Mouse (Mus musculus): Measurements from ENCODE around the gene Cyba. TPM values are rescaled to one million over a fixed set of nuclear protein-coding genes. Genes with fewer than 3 reads are reported as not detected.

Cyba gene
- polyA plus RNA-seq, 1 experiment from 2014 or later: 29.8 TPM

GRCm38 (mm10) chr8:122431694-122432442 is 862 bp downstream of the Cyba start:
- no peaks in the 10 kb centered on the region for H3K9me3 ChIP-seq (replicated peaks; ENCODE audit: control insufficient read depth, low read length, poor library complexity, severe bottlenecking)
- peak overlapping the region; percentile 38 for H3K4me2 ChIP-seq (ENCODE audit: low read length)
- H3K36me3 ChIP-seq (ENCODE audit: control insufficient read depth, insufficient read depth, low read length): peaks cover 28% of the 10 kb centered on the region
- peaks cover 5% of the 10 kb centered on the region for H3K4me1 ChIP-seq (ENCODE audit: control insufficient read depth, insufficient read depth, low read length)
- WGBS: 40% methylated on average over 18 of the region's 18 CpGs
- no peaks in the 10 kb centered on the region for H3K27me3 ChIP-seq (ENCODE audit: control insufficient read depth, insufficient read depth, low read depth, low read length)
- peak overlapping the region; percentile 3; the same call in 1 of the 2 replicates for H3K9ac ChIP-seq (ENCODE audit: low read depth, low read length)
- H3K4me3 ChIP-seq (ENCODE audit: low read depth, low read length): peak overlapping the region; percentile 28
- ATAC-seq: no peak
- H3K27ac ChIP-seq (ENCODE audit: low read length): no peak overlapping the region

GRCm38 (mm10) chr8:122430646-122431045 is 2.1 kb downstream of the Cyba start:
- Histone ChIP-seq H3K27ac (ENCODE audit: low read length) (no peak overlapping the region), H3K36me3 (ENCODE audit: control insufficient read depth, insufficient read depth, low read length) (peaks cover 19% of the 10 kb centered on the region), H3K4me3 (ENCODE audit: low read depth, low read length) (no peak overlapping the region), H3K9ac (ENCODE audit: low read depth, low read length) (no peak overlapping the region), H3K4me1 (ENCODE audit: control insufficient read depth, insufficient read depth, low read length) (peaks cover 5% of the 10 kb centered on the region), H3K27me3 (ENCODE audit: control insufficient read depth, insufficient read depth, low read depth, low read length) (no peaks in the 10 kb centered on the region), H3K9me3 (replicated peaks; ENCODE audit: control insufficient read depth, low read length, poor library complexity, severe bottlenecking) (no peaks in the 10 kb centered on the region), H3K4me2 (ENCODE audit: low read length) (no peak overlapping the region)
- no peak for ATAC-seq
- 82% methylated on average over 3 of the region's 3 CpGs for WGBS

- Histone ChIP-seq H3K4me1 (ENCODE audit: control insufficient read depth, insufficient read depth, low read length) (peaks cover 5% of the 10 kb centered on the region), H3K27me3 (ENCODE audit: control insufficient read depth, insufficient read depth, low read depth, low read length) (no peaks in the 10 kb centered on the region), H3K4me2 (ENCODE audit: low read length) (no peak overlapping the region), H3K36me3 (ENCODE audit: control insufficient read depth, insufficient read depth, low read length) (peaks cover 14% of the 10 kb centered on the region), H3K4me3 (ENCODE audit: low read depth, low read length) (no peak overlapping the region), H3K9ac (ENCODE audit: low read depth, low read length) (no peak overlapping the region), H3K9me3 (replicated peaks; ENCODE audit: control insufficient read depth, low read length, poor library complexity, severe bottlenecking) (no peaks in the 10 kb centered on the region), H3K27ac (ENCODE audit: low read length) (no peak overlapping the region)
- 80% methylated on average over 10 of the region's 10 CpGs for WGBS
- no peak for ATAC-seq
Observed at GRCm38 (mm10) chr8:122430058-122430636, 2.6 kb downstream of the Cyba start.

GRCm38 (mm10) chr8:122428163-122428562 is 4.6 kb downstream of the Cyba start:
- no peak for ATAC-seq
- H3K36me3 ChIP-seq (ENCODE audit: control insufficient read depth, insufficient read depth, low read length): no peaks in the 10 kb centered on the region
- H3K9me3 ChIP-seq (replicated peaks; ENCODE audit: control insufficient read depth, low read length, poor library complexity, severe bottlenecking): no peaks in the 10 kb centered on the region
- H3K4me1 ChIP-seq (ENCODE audit: control insufficient read depth, insufficient read depth, low read length): peaks cover 5% of the 10 kb centered on the region
- H3K27ac ChIP-seq (ENCODE audit: low read length): no peak overlapping the region
- no peak overlapping the region for H3K4me2 ChIP-seq (ENCODE audit: low read length)
- H3K4me3 ChIP-seq (ENCODE audit: low read depth, low read length): no peak overlapping the region
- no peak overlapping the region for H3K9ac ChIP-seq (ENCODE audit: low read depth, low read length)
- no peaks in the 10 kb centered on the region for H3K27me3 ChIP-seq (ENCODE audit: control insufficient read depth, insufficient read depth, low read depth, low read length)
- 92% methylated on average over 9 of the region's 9 CpGs for whole genome bisulfite sequencing

- Histone ChIP-seq H3K9ac (ENCODE audit: low read depth, low read length) (no peak overlapping the region), H3K9me3 (replicated peaks; ENCODE audit: control insufficient read depth, low read length, poor library complexity, severe bottlenecking) (no peaks in the 10 kb centered on the region), H3K4me1 (ENCODE audit: control insufficient read depth, insufficient read depth, low read length) (peaks cover 2% of the 10 kb centered on the region; the same call in 1 of the 2 replicates), H3K36me3 (ENCODE audit: control insufficient read depth, insufficient read depth, low read length) (no peaks in the 10 kb centered on the region), H3K27me3 (ENCODE audit: control insufficient read depth, insufficient read depth, low read depth, low read length) (no peaks in the 10 kb centered on the region), H3K27ac (ENCODE audit: low read length) (no peak overlapping the region), H3K4me3 (ENCODE audit: low read depth, low read length) (no peak overlapping the region), H3K4me2 (ENCODE audit: low read length) (no peak overlapping the region)
- WGBS: 94% methylated on average over 7 of the region's 7 CpGs
- ATAC-seq: no peak
Observed at GRCm38 (mm10) chr8:122427607-122428006, 5.1 kb downstream of the Cyba start.

GRCm38 (mm10) chr8:122426145-122426544 is 6.6 kb downstream of the Cyba start:
- no peak overlapping the region for H3K9ac ChIP-seq (ENCODE audit: low read depth, low read length)
- H3K4me2 ChIP-seq (ENCODE audit: low read length): no peak overlapping the region
- H3K9me3 ChIP-seq (replicated peaks; ENCODE audit: control insufficient read depth, low read length, poor library complexity, severe bottlenecking): no peaks in the 10 kb centered on the region
- WGBS: 88% methylated on average over 9 of the region's 9 CpGs
- no peak overlapping the region for H3K4me3 ChIP-seq (ENCODE audit: low read depth, low read length)
- H3K27ac ChIP-seq (ENCODE audit: low read length): no peak overlapping the region
- H3K4me1 ChIP-seq (ENCODE audit: control insufficient read depth, insufficient read depth, low read length): no peaks in the 10 kb centered on the region
- ATAC-seq: no peak
- H3K27me3 ChIP-seq (ENCODE audit: control insufficient read depth, insufficient read depth, low read depth, low read length): no peaks in the 10 kb centered on the region
- H3K36me3 ChIP-seq (ENCODE audit: control insufficient read depth, insufficient read depth, low read length): no peaks in the 10 kb centered on the region

GRCm38 (mm10) chr8:122423659-122424058 is 9.1 kb downstream of the Cyba start:
- Histone ChIP-seq H3K9ac (ENCODE audit: low read depth, low read length) (no peak overlapping the region), H3K27me3 (ENCODE audit: control insufficient read depth, insufficient read depth, low read depth, low read length) (no peaks in the 10 kb centered on the region), H3K4me1 (ENCODE audit: control insufficient read depth, insufficient read depth, low read length) (no peaks in the 10 kb centered on the region), H3K4me2 (ENCODE audit: low read length) (no peak overlapping the region), H3K36me3 (ENCODE audit: control insufficient read depth, insufficient read depth, low read length) (no peaks in the 10 kb centered on the region), H3K27ac (ENCODE audit: low read length) (no peak overlapping the region), H3K9me3 (replicated peaks; ENCODE audit: control insufficient read depth, low read length, poor library complexity, severe bottlenecking) (no peaks in the 10 kb centered on the region), H3K4me3 (ENCODE audit: low read depth, low read length) (no peak overlapping the region)
- WGBS: 58% methylated on average over 5 of the region's 5 CpGs
- no peak for ATAC-seq

- Histone ChIP-seq H3K9ac (ENCODE audit: low read depth, low read length) (no peak overlapping the region), H3K4me3 (ENCODE audit: low read depth, low read length) (no peak overlapping the region), H3K9me3 (replicated peaks; ENCODE audit: control insufficient read depth, low read length, poor library complexity, severe bottlenecking) (no peaks in the 10 kb centered on the region), H3K36me3 (ENCODE audit: control insufficient read depth, insufficient read depth, low read length) (no peaks in the 10 kb centered on the region), H3K4me2 (ENCODE audit: low read length) (no peak overlapping the region), H3K27ac (ENCODE audit: low read length) (no peak overlapping the region), H3K27me3 (ENCODE audit: control insufficient read depth, insufficient read depth, low read depth, low read length) (no peaks in the 10 kb centered on the region), H3K4me1 (ENCODE audit: control insufficient read depth, insufficient read depth, low read length) (no peaks in the 10 kb centered on the region)
- ATAC-seq: no peak
- WGBS: 87% methylated on average over 24 of the region's 24 CpGs
Observed at GRCm38 (mm10) chr8:122423217-122423616, 9.5 kb downstream of the Cyba start.

GRCm38 (mm10) chr8:122421376-122422070 is 11.2 kb downstream of the Cyba start, which contains the start of gene Il17c:
TSS of gene Il17c (plus strand) at chr8:122422020.
- Histone ChIP-seq H3K9me3 (replicated peaks; ENCODE audit: control insufficient read depth, low read length, poor library complexity, severe bottlenecking) (no peaks in the 10 kb centered on the region), H3K9ac (ENCODE audit: low read depth, low read length) (no peak within 1 kb of the TSS), H3K4me2 (ENCODE audit: low read length) (no peak within 1 kb of the TSS), H3K27ac (ENCODE audit: low read length) (no peak within 1 kb of the TSS), H3K36me3 (ENCODE audit: control insufficient read depth, insufficient read depth, low read length) (peaks cover 5% of the 10 kb centered on the region), H3K4me1 (ENCODE audit: control insufficient read depth, insufficient read depth, low read length) (no peaks in the 10 kb centered on the region), H3K4me3 (ENCODE audit: low read depth, low read length) (no peak within 1 kb of the TSS), H3K27me3 (ENCODE audit: control insufficient read depth, insufficient read depth, low read depth, low read length) (no peaks in the 10 kb centered on the region)
- 86% methylated on average over 14 of the region's 14 CpGs for WGBS
- no peak for ATAC-seq
